Mouse (Mus musculus): ENCODE results near the gene Isg20l2. TPM values are rescaled to one million over a fixed set of nuclear protein-coding genes. Genes with fewer than 3 reads are reported as not detected.

Gene Isg20l2
- total and polyA plus RNA-seq, 2 experiments = 6.8 to 7.2 TPM

DNA sequence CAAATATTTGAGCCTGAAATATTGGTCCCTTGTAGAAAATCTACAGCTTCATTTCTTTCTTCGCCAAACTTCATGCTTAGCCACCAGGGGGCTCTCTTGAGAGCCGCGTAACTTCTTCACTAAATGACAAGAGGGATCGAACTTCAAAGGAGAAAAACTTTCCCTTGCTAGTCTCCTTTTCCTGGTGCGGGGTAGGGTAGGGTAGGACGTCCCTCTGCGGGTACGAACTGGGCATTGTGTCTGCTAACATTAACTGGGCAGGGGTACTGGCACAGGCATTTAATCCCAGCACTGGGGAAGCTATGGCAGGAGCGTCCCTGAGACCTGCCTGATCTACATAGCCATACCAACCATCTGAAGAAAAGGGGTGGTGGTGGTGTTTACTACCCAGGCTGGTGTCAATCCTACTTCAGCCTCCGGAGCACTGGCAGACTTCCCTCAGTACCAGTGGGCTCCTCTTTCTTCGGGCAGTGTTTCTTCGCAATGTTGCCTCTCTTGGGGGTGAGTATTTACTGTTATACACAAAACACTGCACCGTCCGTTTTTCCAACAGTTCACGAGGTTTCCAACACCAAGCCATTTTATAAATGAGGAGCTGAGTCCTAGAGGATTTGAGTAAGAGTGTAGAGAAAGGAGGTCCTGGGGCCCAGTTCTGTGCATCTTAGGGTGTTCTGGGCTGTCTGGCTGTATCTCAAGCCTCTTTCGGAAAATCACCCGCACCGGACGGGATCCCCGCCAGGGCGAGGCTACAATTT is 40.2 kb downstream of the Isg20l2 start:
- peak; percentile 31 for DNase-seq (ENCODE audit: extremely low read depth, low read depth, low spot score)
- H3K79me2 ChIP-seq (ENCODE audit: control insufficient read depth, insufficient read depth, low read length) = no peaks in the 10 kb centered on the region
- WGBS = 3% methylated on average over 21 of the region's 21 CpGs
- TF ChIP-seq POLR2A (IDR thresholded peaks at IDR 0.05; ENCODE audit: extremely low read depth, insufficient read depth, low read length) (no peak), CTCF (IDR thresholded peaks at IDR 0.05; ENCODE audit: low read depth, low read length) (peak; percentile 22; the same call in 1 of the 2 replicates)
- H3K27me3 ChIP-seq (ENCODE audit: control insufficient read depth, insufficient read depth, low read length) = peaks cover 8% of the 10 kb centered on the region
- no peak overlapping the region for H3K27ac ChIP-seq (replicated peaks; ENCODE audit: insufficient read depth, low read depth, low read length)
- no peak overlapping the region for H3K9ac ChIP-seq (ENCODE audit: low read depth, low read length)
- H3K4me3 ChIP-seq (ENCODE audit: insufficient read depth, low read depth, low read length) = peak overlapping the region; percentile 11
- no peaks in the 10 kb centered on the region for H3K4me1 ChIP-seq (ENCODE audit: control insufficient read depth, insufficient read depth, low read length)
- no peaks in the 10 kb centered on the region for H3K36me3 ChIP-seq (ENCODE audit: control insufficient read depth, insufficient read depth, low read length)

DNA sequence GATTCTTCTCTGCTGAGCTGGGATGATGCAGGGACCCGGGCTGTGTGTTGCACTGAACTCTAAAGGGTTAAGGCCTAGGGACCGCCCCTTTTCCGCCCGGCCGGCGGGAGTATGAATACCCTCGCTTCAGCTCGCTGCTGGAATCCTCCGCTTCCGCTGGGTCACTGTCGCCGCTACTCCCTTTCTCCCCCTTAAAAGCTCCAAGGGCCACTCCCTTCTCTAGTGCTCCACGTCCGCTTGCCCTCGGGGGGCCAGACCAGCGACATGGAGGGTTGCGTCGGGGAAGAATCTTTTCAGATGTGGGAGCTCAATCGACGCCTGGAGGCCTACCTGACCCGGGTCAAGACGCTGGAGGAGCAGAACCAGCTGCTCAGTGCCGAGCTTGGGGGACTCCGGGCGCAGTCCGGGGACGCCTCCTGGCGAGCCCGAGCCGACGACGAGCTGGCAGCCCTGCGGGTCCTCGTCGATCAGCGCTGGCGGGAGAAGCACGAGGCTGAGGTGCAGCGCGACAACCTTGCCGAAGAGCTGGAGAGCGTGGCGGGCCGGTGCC is 40.9 kb downstream of the Isg20l2 start, which contains the start of gene Nes:
Nes (plus strand) TSS at position 140 of the 550 bp plus-strand sequence.
- Histone ChIP-seq H3K9ac (ENCODE audit: low read depth, low read length) (peak within 1 kb of the TSS; percentile 58), H3K36me3 (ENCODE audit: control insufficient read depth, insufficient read depth, low read length) (no peaks in the 10 kb centered on the region), H3K27ac (replicated peaks; ENCODE audit: insufficient read depth, low read depth, low read length) (no peak within 1 kb of the TSS), H3K79me2 (ENCODE audit: control insufficient read depth, insufficient read depth, low read length) (no peaks in the 10 kb centered on the region), H3K4me1 (ENCODE audit: control insufficient read depth, insufficient read depth, low read length) (no peaks in the 10 kb centered on the region), H3K27me3 (ENCODE audit: control insufficient read depth, insufficient read depth, low read length) (peaks cover 8% of the 10 kb centered on the region), H3K4me3 (ENCODE audit: insufficient read depth, low read depth, low read length) (peak within 1 kb of the TSS; percentile 63)
- DNase-seq (ENCODE audit: extremely low read depth, low read depth, low spot score) = peak; percentile 15
- WGBS = 2% methylated on average over 44 of the region's 44 CpGs
- TF ChIP-seq CTCF (IDR thresholded peaks at IDR 0.05; ENCODE audit: low read depth, low read length) = no peak
- 0 out of 2 replicates have a peak, but pooled peaks have one; percentile 3 for TF ChIP-seq POLR2A (IDR thresholded peaks at IDR 0.05; ENCODE audit: extremely low read depth, insufficient read depth, low read length)

DNA sequence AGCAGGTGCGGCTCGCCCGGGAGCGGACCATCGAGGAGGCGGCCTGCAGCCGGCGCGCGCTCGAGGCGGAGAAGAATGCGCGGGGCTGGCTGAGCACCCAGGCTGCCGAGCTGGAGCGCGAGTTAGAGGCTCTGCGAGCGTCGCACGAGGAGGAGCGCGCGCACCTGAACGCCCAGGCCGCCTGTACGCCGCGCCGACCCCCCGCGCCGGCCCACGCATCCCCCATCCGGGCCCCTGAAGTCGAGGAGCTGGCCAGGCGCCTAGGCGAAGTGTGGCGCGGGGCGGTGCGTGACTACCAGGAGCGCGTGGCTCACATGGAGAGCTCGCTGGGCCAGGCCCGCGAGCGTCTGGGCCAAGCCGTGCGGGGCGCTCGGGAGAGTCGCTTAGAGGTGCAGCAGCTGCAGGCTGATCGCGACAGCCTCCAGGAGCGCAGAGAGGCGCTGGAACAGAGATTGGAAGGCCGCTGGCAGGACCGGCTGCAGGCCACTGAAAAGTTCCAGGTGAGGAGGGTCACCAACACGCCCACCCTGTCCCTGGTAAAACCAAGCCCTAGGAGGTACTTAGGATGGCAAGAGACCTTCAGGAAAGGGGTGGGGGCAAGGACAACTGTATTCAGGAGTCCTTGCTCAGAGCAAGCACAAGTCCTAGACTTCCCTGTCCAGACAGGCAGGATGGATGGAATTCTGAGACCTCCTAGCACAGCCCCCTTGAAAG is 41.5 kb downstream of the Isg20l2 start:
- no peak overlapping the region for H3K27ac ChIP-seq (replicated peaks; ENCODE audit: insufficient read depth, low read depth, low read length)
- no peak for DNase-seq (ENCODE audit: extremely low read depth, low read depth, low spot score)
- H3K9ac ChIP-seq (ENCODE audit: low read depth, low read length) = peak overlapping the region; percentile 58
- no peaks in the 10 kb centered on the region for H3K4me1 ChIP-seq (ENCODE audit: control insufficient read depth, insufficient read depth, low read length)
- 4% methylated on average over 60 of the region's 60 CpGs for WGBS
- peak overlapping the region; percentile 63; the same call in 1 of the 2 replicates for H3K4me3 ChIP-seq (ENCODE audit: insufficient read depth, low read depth, low read length)
- no peaks in the 10 kb centered on the region for H3K36me3 ChIP-seq (ENCODE audit: control insufficient read depth, insufficient read depth, low read length)
- H3K79me2 ChIP-seq (ENCODE audit: control insufficient read depth, insufficient read depth, low read length) = no peaks in the 10 kb centered on the region
- no peak for TF ChIP-seq CTCF (IDR thresholded peaks at IDR 0.05; ENCODE audit: low read depth, low read length)
- TF ChIP-seq POLR2A (IDR thresholded peaks at IDR 0.05; ENCODE audit: extremely low read depth, insufficient read depth, low read length) = no peak
- H3K27me3 ChIP-seq (ENCODE audit: control insufficient read depth, insufficient read depth, low read length) = peaks cover 8% of the 10 kb centered on the region

DNA sequence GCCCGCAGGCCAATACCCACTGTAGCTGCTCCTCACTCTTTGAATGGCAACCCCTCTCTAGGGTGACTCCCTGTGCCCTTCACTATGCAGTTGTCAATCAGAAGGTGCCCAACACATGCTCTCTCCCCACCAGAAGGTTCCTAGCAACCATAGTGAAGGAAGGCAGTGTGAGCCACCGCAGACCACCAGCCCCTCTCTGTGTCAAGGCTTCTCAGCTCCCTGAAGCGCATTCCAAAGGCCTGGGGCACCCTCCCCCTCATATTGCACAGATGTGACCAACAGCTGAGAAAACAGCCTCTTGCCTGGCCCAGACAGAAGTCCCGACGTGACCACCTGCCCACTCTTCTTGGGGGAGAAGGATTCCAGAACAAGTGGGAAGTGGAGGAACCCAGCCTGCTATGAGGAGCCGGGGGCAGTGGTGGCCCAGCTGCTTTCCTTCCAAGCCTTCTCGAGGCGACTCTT is 42.1 kb downstream of the Isg20l2 start:
- no peak overlapping the region for H3K9ac ChIP-seq (ENCODE audit: low read depth, low read length)
- H3K27me3 ChIP-seq (ENCODE audit: control insufficient read depth, insufficient read depth, low read length) = peaks cover 8% of the 10 kb centered on the region
- no peak for DNase-seq (ENCODE audit: extremely low read depth, low read depth, low spot score)
- 33% methylated on average over 8 of the region's 8 CpGs for WGBS
- TF ChIP-seq POLR2A (IDR thresholded peaks at IDR 0.05; ENCODE audit: extremely low read depth, insufficient read depth, low read length) = no peak
- no peak for TF ChIP-seq CTCF (IDR thresholded peaks at IDR 0.05; ENCODE audit: low read depth, low read length)
- no peaks in the 10 kb centered on the region for H3K79me2 ChIP-seq (ENCODE audit: control insufficient read depth, insufficient read depth, low read length)
- no peak overlapping the region for H3K4me3 ChIP-seq (ENCODE audit: insufficient read depth, low read depth, low read length)
- H3K4me1 ChIP-seq (ENCODE audit: control insufficient read depth, insufficient read depth, low read length) = no peaks in the 10 kb centered on the region
- H3K27ac ChIP-seq (replicated peaks; ENCODE audit: insufficient read depth, low read depth, low read length) = no peak overlapping the region
- no peaks in the 10 kb centered on the region for H3K36me3 ChIP-seq (ENCODE audit: control insufficient read depth, insufficient read depth, low read length)

DNA sequence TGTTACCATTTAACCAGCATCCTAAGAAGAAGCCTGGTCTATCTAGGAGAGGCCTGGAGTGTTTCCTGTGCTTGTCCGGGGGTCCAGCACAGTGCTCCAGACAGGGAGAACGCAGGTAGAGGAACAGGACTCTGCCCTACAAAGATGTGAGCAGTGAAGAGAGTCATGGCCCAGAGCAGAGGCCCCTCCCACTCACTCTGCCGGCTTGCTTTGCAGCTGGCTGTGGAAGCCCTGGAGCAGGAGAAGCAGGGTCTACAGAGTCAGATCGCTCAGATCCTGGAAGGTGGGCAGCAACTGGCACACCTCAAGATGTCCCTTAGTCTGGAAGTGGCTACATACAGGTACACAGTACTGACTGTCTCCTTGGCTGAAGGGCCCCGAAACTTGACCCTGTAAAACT is 42.7 kb downstream of the Isg20l2 start:
- Histone ChIP-seq H3K36me3 (ENCODE audit: control insufficient read depth, insufficient read depth, low read length) (no peaks in the 10 kb centered on the region), H3K27me3 (ENCODE audit: control insufficient read depth, insufficient read depth, low read length) (peaks cover 8% of the 10 kb centered on the region), H3K4me1 (ENCODE audit: control insufficient read depth, insufficient read depth, low read length) (no peaks in the 10 kb centered on the region), H3K4me3 (ENCODE audit: insufficient read depth, low read depth, low read length) (no peak overlapping the region), H3K79me2 (ENCODE audit: control insufficient read depth, insufficient read depth, low read length) (no peaks in the 10 kb centered on the region), H3K9ac (ENCODE audit: low read depth, low read length) (no peak overlapping the region), H3K27ac (replicated peaks; ENCODE audit: insufficient read depth, low read depth, low read length) (no peak overlapping the region)
- WGBS = 35% methylated on average over 5 of the region's 5 CpGs
- TF ChIP-seq POLR2A (IDR thresholded peaks at IDR 0.05; ENCODE audit: extremely low read depth, insufficient read depth, low read length) (no peak), CTCF (IDR thresholded peaks at IDR 0.05; ENCODE audit: low read depth, low read length) (no peak)
- no peak for DNase-seq (ENCODE audit: extremely low read depth, low read depth, low spot score)
